Mouse (Mus musculus): ENCODE results near the gene Flot1.

Flot1 gene

DNA sequence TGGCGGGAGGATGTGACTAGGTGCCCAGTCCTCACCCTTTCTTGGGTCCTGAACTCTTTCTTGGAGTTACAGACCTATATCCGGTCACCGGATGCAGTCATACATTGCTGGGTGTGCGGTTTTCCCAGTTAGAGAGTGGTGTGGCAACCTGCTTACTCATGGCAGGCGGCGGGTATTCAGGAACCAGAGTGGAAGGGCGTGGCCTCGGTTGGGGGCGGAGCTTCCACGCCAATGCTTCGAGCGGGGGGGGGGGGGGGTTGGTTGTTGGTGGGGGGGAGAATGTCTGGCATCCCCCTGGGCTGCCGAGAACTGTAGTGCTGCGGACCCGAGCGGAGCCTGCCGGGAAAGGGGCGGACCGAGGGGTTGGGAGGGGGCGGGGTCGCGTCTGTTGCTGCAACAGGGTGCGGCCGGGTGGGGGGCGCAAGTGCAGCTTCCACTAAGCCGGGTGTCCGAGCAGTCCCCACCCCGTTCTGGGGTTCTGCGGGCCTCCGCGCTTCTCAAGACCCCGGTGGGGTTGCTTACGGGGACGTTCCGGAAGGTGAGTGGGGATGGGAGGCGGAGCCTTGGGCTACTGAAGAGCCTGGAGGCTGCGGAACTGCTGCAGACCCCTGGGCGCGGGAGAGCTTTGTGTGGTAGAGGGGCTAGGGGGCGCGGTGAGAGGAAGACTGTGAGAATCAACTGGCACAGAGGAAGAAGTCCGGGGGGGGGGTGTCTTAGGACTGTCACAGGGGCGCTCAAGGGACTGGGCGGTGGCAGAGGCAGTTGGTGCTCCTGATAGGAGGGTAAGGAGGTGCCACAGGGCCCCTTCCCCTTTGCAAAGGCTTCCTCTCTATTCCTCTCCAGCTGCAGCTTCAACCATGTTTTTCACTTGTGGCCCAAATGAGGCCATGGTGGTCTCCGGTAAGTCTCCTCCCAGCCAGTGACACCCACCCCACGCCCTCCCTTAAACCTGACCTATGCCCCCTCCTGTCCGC, at the start of gene Flot1:
TSS of gene Flot1 (plus strand) at position 267 of the 974 bp plus-strand sequence.
- peak; percentile 99 for DNase-seq

DNA sequence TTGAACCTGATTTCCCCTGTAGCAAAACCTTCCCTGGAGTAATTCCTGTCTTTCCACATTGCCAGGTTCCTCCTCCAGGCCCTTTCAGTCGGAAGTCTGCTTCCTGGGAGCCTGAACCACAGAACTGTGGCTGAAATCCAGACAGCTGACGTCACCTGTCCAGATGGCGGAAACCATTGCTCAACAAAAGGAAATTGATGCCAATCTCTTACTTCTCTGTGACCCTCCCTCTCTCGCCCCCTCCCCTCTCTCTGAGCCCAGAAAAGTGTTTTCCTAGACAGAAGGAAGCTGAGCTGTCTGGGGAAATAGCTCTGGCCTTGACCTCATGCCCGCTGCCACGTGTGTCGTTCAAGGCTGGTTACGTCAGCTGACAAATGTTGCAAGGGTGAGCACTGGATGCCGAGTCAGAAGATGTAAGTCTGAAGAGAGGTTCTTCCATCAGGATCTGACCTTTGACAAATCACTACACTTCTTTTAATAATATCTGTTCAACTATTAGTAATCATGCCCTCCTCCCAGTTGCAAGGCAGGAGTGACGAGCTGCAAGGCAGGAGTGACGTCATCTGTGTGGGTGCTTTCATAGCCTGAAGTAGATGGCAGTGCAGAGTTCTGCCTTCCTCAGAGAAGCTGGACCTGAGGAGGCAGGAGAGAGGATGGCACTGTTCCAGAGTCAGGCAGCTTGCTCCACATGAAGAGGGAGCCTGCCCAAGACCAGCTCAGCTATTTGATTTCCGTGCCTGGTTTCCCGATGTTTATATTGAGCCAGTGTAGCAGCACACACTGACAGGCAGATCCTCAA, 46.0 kb upstream of the Flot1 start:
- peak; percentile 99 for DNase-seq

DNA sequence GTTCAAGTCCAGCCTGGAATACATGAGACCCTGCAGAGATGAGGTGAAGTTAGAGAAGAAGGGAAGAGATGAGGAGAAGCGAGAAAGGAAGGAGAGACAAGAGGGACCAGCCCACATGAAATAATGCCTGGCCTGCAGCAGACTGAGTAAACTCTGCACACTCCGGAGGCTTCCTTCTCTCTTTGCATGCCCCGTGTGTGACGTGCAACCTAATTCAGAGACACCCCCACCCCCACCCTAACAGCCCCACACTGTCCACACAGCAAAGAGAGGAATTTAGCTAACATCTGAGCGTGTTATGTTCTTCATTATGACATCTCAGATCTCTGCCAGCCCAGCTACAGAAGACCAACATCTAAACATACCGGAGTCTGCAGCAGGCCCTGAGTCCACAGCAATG, 44.1 kb upstream of the Flot1 start:
- no peak for DNase-seq

DNA sequence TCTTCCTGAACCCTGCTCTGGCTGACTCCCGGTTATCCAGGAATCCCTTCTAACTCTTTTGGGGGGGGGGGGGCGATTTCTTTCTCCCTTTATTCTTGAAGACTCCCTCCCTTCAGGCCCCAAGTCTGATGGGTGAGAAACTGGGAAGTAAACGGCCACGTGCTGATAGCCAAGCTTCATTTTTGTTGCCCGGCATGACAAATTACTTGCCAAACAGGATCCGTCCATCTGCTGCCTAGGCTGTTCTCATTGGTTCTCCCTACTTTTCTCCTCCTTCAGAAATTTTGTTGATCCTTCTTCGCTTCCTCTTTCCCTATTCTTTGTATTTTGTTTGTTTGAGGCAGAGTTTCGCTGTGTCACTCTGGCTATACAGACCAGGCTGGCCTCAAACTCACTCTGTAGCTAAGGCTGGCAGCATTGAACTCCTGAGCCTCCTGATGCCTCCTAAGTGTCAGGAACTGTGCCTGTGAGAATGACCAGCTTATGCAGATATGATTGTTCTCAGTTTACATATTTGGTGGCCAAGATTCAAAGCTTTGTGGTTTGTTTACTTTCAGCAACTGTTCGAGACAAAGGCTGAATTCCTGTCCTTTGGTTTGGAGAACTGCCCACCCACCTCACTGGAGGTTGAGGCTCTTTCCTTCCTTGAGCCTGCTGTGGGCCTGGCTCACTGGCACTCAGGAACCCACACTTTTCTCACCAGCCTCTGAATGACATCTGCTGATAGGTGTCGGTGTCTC, 43.4 kb upstream of the Flot1 start:
- DNase-seq, result no peak

GRCm38 (mm10) chr17:35780362-35780761, 42.7 kb upstream of the Flot1 start:
- DNase-seq, result peak; percentile 92

GRCm38 (mm10) chr17:35782398-35782797, 40.6 kb upstream of the Flot1 start:
- no peak for DNase-seq

- peak; percentile 91 for DNase-seq
Observed at GRCm38 (mm10) chr17:35782924-35783323, 40.1 kb upstream of the Flot1 start.

DNA sequence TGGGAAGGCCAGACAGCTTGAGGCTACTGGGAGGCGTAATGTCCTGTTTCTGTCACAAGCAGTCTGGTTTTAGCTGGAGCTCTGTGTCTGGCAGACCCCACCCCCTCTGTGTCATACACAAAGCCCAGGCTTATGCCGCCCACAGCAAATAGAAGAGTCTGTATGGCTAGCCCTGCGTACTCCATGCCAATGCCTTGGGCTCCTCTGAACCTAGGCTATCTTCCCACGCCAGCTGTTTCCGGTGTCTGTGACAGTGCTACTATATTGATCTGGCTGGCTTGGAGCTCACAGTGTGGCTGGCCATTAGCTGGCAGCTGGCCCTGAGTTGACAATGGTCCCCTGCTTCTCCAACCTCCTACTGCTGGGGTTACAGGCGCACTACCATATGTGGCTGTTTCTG, 39.1 kb upstream of the Flot1 start:
- DNase-seq, result peak; percentile 95

DNA sequence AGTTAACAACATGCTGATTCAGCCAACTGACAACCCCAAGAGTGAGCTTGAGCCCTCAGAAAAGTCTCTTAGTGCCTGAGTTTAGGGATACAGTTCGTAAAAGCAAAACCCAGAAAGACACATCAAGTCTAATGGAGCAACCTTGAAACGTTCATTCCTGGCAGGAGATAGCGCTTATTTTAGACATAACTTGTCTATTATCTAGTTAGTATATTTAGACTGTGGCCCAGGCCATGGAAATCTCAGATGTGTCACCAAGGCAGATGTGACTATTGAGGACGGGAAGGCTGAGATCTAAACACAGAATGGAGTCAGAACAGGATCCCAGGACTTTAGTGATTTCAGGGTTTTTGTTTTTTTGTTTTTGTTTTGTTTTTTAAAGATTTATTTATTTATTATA, 37.9 kb upstream of the Flot1 start:
- no peak for DNase-seq

- no peak for DNase-seq
Observed at GRCm38 (mm10) chr17:35787493-35787892, 35.5 kb upstream of the Flot1 start.

DNA sequence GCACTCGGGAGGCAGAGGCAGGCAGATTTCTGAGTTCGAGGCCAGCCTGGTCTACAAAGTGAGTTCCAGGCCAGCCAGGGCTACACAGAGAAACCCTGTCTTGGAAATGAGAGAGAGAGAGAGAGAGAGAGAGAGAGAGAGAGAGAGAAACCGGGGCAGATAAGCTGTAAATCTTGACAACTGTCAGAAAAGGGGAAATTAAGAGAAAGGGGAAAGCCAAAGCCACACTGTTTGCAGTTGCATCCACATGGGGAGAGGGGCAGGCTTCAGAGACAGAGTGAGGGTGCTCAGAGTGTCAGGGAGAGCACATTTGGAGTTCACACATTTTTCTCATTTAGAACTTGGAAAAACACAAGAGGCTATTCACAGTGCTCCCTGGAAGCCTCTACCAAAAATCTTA, 35.0 kb upstream of the Flot1 start:
- no peak for DNase-seq

DNA sequence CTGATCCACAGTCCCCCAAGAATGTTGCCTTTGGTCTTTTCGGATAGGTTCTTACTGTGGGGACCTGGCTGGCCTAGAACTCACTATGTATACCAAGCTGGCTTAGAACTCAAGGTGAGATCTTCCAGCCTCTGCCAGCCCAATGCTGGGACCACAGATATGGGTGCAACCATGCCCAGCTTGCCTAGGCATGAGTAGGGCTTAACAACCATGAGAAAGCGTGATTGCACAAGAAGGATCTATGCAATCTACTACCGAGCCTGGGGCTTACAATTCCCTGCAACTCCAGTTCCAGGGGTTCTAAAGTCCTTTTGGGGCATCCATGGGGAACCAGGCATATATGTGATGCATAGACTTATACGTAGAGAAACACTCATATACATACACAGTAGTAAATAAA, 32.1 kb upstream of the Flot1 start:
- no peak for DNase-seq

DNA sequence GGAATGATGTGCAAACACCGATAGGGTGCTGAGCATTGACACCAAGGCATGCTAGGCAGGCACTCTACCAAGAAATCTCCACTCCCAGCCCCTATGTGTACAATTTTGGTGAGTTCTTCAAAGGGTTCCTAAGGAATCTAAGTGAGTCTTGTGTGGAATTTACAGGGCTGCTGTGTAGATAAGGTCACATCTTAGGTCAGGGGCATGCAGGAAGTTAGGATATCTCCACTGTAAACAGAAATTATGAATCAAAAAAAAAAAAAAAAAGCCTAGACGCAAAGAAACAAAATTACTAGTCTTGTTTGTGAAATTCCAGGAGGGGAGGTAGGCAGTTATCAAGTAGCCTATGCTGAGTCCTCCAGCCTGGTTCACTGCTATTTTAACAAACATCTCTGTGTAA, 30.2 kb upstream of the Flot1 start:
- DNase-seq, result no peak

DNA sequence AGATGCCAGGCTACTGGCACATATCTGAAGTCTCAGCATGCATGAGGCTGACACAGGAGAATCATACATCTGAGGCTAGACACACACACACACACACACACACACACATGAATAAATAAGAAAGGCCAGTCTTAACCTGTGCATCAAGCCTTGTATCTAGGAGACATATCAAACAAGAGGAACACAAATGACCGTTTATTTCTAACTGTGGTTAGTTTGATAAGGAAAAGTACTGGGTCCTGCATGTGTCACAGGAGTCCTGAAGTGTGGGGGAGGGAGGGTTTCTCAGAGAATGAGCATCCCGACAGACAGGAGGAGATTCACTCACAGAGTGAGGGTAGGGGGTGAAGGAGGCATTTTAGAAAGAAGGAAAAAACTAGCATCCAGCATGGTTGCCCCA, 27.9 kb upstream of the Flot1 start:
- no peak for DNase-seq

GRCm38 (mm10) chr17:35795656-35796055, 27.4 kb upstream of the Flot1 start:
- DNase-seq, result no peak

GRCm38 (mm10) chr17:35796835-35797234, 26.2 kb upstream of the Flot1 start:
- DNase-seq, result no peak

- no peak for DNase-seq
Observed at GRCm38 (mm10) chr17:35800905-35801304, 22.1 kb upstream of the Flot1 start.

- peak; percentile 97 for DNase-seq
Observed at GRCm38 (mm10) chr17:35803020-35803419, 20.0 kb upstream of the Flot1 start.

DNA sequence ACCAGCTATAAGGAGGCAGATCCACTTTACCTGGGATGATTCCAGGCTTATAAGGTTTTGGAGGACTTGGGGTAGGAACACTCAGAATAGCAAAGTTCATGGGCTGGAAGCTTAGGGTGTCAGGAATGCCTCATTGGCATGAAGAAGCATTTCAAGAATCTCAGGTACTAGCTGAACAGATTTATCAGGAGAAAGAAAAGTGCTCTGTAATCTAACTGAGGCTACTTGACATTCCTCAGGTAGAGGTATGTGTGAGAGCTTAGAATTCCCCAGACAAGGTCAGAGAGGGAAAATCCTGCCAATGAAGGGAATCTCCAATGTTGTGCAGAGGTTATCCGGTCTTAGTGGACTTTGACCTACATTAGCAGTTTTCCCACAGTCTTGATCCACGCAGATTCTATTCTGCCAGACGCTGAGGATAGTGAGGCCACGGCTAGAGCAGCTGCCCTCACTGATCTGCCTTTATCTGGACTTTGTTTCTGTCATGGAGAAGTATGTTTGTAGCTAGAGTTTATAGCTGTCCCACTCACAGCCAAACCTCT, 19.1 kb upstream of the Flot1 start:
- DNase-seq, result no peak

GRCm38 (mm10) chr17:35808073-35808472, 15.0 kb upstream of the Flot1 start:
- DNase-seq, result peak; percentile 100

- peak; percentile 92 for DNase-seq
Observed at GRCm38 (mm10) chr17:35809395-35809794, 13.6 kb upstream of the Flot1 start.

- DNase-seq, result peak; percentile 94
Observed at GRCm38 (mm10) chr17:35810900-35811648, 12.0 kb upstream of the Flot1 start.
